Mouse (Mus musculus) B cell, adult (primary cell): ENCODE data around the gene Vmn1r20. TPM values are rescaled to one million over a fixed set of nuclear protein-coding genes. Genes with fewer than 3 reads are reported as not detected.

ENCODE experiments used
- total RNA-seq: library from RNA; stranded (reverse); gene quantifications from 4 replicates; pipeline ENCODE4 v1.2.4, GENCODE M21; 2023; ENCODE audit not compliant: inconsistent age

Gene Vmn1r20
- total RNA-seq = not detected in 4 replicates

GRCm38 (mm10) chr6:57428630-57429029 is at the start of gene Vmn1r20:
Gene Vmn1r20, plus strand, starts transcription at chr6:57428930.

DNA sequence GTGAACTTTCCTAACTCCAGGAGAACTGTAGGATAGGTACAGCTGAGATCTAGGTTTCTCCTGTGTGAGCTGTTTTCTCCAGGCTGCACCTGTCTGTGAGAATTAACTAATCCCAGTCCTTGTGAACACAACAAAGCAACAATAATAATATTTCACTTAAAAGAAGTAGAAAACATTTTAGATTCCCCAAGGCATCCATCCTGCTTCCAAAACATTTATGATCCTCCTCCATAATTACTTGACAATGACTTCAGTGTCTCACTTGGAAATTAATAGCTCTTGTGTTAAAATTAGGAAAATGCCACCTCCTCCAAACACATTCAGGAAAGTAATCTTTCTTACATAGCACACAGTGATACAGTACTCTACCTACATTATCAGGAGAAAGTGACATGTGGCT is 33.0 kb upstream of the Vmn1r20 start, which contains the start of gene Vmn1r18:
TSS of gene Vmn1r18 (minus strand) at position 101 of the 400 bp plus-strand sequence.

DNA sequence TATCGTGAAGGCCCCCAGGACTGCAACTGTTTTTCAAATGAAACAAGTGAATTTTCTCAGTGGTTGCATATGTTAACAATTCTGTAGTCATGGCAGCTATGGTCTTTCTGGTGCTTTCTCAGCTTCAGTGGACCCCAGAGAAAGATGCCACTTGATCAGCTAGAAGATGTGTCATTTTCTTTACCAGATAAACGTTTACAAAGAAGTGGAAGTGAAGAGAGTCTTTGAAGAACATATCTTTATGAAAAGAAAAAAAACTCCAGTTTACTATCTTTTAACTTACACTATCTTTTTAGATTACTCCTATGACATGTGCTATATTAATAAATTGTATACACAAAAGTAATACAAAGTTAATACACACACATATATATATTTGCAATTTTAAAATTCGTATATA is 25.2 kb upstream of the Vmn1r20 start, which contains the start of gene Vmn1r19:
TSS of gene Vmn1r19 (plus strand) at position 301 of the 400 bp plus-strand sequence.

Other genes with a start within 250 kb of the Vmn1r20 start
- not detected in 4 replicates for gene Vmn1r13, start 225.6 kb upstream of the Vmn1r20 start, total RNA-seq
- not detected in 4 replicates for gene Vmn1r14, start 197.2 kb upstream of the Vmn1r20 start, total RNA-seq
- gene Vmn1r15, start 171.0 kb upstream of the Vmn1r20 start, total RNA-seq = not detected in 4 replicates
- gene Vmn1r16, start 99.4 kb upstream of the Vmn1r20 start, total RNA-seq = not detected in 4 replicates
- not detected in 4 replicates for gene Vmn1r17, start 65.2 kb upstream of the Vmn1r20 start, total RNA-seq
- not detected in 4 replicates for gene Vmn1r18, start 33.1 kb upstream of the Vmn1r20 start, total RNA-seq
- not detected in 4 replicates for gene Vmn1r19, start 25.1 kb upstream of the Vmn1r20 start, total RNA-seq
- 32.3 to 44.4 TPM (median 39.4 TPM) in 4 replicates for gene Ppm1k, start 106.5 kb downstream of the Vmn1r20 start, total RNA-seq
- gene Herc6, start 152.1 kb downstream of the Vmn1r20 start, total RNA-seq = 23.1 to 34.6 TPM (median 26.2 TPM) in 4 replicates